Mouse (Mus musculus) bone marrow, adult 2 months (tissue): ENCODE measurements at regions not wholly inside any gene's neighbourhood (a gene's known extent, or its start where the extent isn't known, plus 50 kb on each side); places are given as distances from the start of the nearest gene placed in this dataset.
"Not testable (repeated sequence)": the region's sequence is repeated elsewhere in the genome, so short reads cannot be mapped to it uniquely, and the experiment has no call there.

Experiments
- H3K27ac ChIP-seq: fragments of 200-500 bp; 2 replicates; pipeline ENCODE4 v1.5.1; 2012; ENCODE audit warnings: low read depth, mild to moderate bottlenecking, control low read depth, inconsistent platforms, low read length; ENCODE audit not compliant: control insufficient read depth, poor library complexity, insufficient read depth
- H3K4me1 ChIP-seq: fragments of 200-500 bp; 2 replicates; pipeline ENCODE4 v1.6.1; 2011; ENCODE audit warnings: low read length; ENCODE audit not compliant: control insufficient read depth, insufficient read depth
- H3K4me3 ChIP-seq: fragments of 200-500 bp; replicated peaks from 2 replicates; pipeline ENCODE3; 2011; ENCODE audit warnings: mild to moderate bottlenecking, low read depth, low read length, control low read depth; ENCODE audit not compliant: control insufficient read depth
- CTCF ChIP-seq: fragments of 200-500 bp; IDR thresholded peaks from 2 replicates; pipeline ENCODE4 v1.5.1; 2011; ENCODE audit warnings: low read length, control low read depth; ENCODE audit not compliant: control insufficient read depth, insufficient read depth
- POLR2A ChIP-seq: fragments of 200-500 bp; IDR thresholded peaks from 2 replicates; pipeline ENCODE4 v1.6.1; 2011; ENCODE audit warnings: low read depth, mild to moderate bottlenecking, control low read depth, low read length, borderline replicate concordance; ENCODE audit not compliant: control insufficient read depth
- WGBS: fragments of 180-500 bp; shearing (Covaris S2); methylation state at CpG from one replicate; pipeline ENCODE4 v1.1.7; 2018; 5-methylcytosine and 5-hydroxymethylcytosine counted together

DNA sequence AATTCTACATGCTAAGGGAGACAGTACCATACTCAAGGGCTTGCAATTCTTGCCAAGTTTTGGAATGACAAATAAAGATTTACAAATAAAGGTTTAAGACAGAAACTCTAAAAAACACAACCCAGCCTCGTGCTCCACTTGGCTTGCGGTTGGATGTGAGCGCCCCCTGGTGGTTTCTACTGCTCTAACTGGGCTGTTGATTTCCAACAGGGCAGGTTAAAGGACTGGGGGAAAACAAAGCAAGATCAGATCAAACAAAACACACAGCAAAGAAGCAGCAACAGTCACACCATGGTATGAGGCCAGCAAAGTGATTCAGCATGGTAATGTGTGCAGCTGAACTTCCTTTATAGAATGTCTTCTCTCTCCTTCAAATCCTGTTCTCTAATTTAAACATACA, 339.2 kb downstream of the Adam3 start:
- H3K27ac ChIP-seq, result no peak overlapping the region
- H3K4me1 ChIP-seq, result no peaks in the 10 kb centered on the region
- no peak overlapping the region for H3K4me3 ChIP-seq
- WGBS, result 5% methylated on average over 3 of the region's 3 CpGs
- TF ChIP-seq CTCF (peak; percentile 50; the same call in 1 of the 2 replicates), POLR2A (no peak)

- Histone ChIP-seq H3K4me3 (no peak overlapping the region), H3K27ac (no peak overlapping the region), H3K4me1 (no peaks in the 10 kb centered on the region)
- 76% methylated on average over 8 of the region's 8 CpGs for WGBS
- TF ChIP-seq POLR2A, result no peak
- no peak for TF ChIP-seq CTCF
Observed at GRCm38 (mm10) chr8:24383963-24384435, 341.7 kb downstream of the Adam3 start.

GRCm38 (mm10) chr8:24383130-24383962, 342.3 kb downstream of the Adam3 start:
- Histone ChIP-seq H3K4me3 (no peak overlapping the region), H3K4me1 (no peaks in the 10 kb centered on the region), H3K27ac (no peak overlapping the region)
- TF ChIP-seq CTCF (no peak), POLR2A (no peak)
- WGBS, result 78% methylated on average over 14 of the region's 14 CpGs

- Histone ChIP-seq H3K4me1 (no peaks in the 10 kb centered on the region), H3K4me3 (no peak overlapping the region), H3K27ac (no peak overlapping the region)
- no peak for TF ChIP-seq POLR2A
- TF ChIP-seq CTCF, result no peak
- WGBS, result 71% methylated on average over 3 of the region's 3 CpGs
Observed at GRCm38 (mm10) chr8:24381666-24382253, 343.9 kb downstream of the Adam3 start.

DNA sequence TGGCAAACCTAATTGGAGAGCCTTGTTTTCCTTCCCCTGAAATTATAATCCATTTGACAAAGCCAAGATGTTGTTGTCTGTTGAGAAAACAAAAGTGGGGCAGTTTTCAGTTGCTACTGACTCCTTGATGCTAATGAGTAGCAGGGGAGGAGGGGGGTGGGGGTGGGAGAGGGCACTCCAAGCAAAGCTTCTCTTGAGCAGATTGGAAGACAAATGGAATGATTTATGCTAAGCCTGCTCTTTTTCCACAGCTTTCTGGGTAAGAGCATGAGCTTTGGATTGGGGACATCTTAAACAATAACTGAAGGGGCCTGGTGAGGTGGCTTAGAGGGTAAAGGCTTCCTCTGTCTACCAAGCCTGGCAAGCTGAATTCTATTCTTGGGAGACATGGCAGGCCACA, 347.6 kb downstream of the Adam3 start:
- no peak overlapping the region for H3K27ac ChIP-seq
- TF ChIP-seq POLR2A (no peak), CTCF (no peak)

DNA sequence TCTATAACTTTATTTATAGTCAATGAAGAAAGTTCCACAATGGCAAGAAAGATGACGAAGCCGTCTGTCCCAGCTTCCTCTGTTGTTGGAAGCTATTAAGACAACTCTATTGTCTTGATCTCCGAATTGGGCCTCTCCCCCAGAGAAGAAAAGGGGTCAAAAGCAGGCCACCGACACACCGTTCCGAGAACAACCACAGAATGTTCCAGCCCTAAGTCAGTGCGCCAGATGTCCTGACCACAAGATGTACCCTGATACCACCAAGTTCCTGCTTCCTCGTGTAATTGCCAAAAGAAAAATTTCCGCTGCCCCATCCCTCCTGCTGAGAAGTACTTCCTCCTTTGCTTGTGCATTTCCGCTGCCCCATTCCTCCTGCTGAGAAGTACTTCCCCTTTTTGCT, 348.8 kb downstream of the Adam3 start:
- not testable (repeated sequence) for H3K27ac ChIP-seq, H3K4me1 ChIP-seq, H3K4me3 ChIP-seq
- WGBS, result 80% methylated on average over 10 of the region's 10 CpGs

More for the DNA sequence above, 347.6 kb downstream of the Adam3 start:
- Histone ChIP-seq H3K4me1 (no peaks in the 10 kb centered on the region), H3K4me3 (no peak overlapping the region)

DNA sequence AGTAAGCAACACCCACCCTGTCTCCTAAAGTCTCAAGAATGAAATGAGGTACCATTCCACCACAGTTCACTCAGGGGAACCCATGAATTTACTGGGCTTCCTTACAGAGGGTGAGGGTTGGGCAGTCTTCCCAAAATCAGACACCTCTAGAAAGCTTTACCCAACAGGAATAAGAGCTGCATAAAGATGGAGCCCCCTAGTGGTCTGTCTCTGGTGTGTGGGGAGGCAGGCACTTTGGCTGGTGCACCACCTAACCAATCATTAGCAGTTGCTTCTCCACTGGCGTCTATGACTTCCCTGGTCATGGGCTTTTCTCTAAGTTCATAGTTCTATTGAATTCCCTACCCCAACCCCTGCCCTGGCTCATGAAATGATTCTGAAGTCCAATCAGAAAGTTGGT, 351.1 kb downstream of the Adam3 start:
- no peak overlapping the region for H3K4me3 ChIP-seq
- no peaks in the 10 kb centered on the region for H3K4me1 ChIP-seq
- 73% methylated on average over 1 of the region's 1 CpGs for WGBS
- H3K27ac ChIP-seq, result no peak overlapping the region
- TF ChIP-seq CTCF, result no peak
- no peak for TF ChIP-seq POLR2A

GRCm38 (mm10) chr8:24372068-24372467, 353.6 kb downstream of the Adam3 start:
- WGBS, result 69% methylated on average over 4 of the region's 4 CpGs
- H3K4me3 ChIP-seq, result no peak overlapping the region
- no peak for TF ChIP-seq POLR2A
- TF ChIP-seq CTCF, result no peak
- H3K27ac ChIP-seq, result no peak overlapping the region
- no peaks in the 10 kb centered on the region for H3K4me1 ChIP-seq

DNA sequence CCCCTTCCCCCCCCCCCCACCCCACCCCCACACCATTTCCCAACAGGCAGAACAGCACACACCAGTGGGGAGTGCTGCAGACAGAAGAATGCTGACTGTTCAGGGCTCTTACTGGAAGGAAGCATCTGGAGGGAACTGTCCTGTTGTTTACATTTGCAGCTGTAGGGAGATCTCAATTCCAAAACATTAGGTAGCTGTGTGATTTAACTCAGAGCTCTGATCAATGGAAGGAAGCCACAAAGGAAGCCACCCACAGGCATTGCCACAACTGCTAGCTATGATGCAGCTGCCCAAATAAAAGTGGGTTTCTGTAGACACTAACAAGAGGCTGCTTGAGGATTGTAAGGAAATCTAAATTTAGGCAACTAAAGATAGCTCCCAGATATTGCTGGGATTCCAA, 359.7 kb downstream of the Adam3 start:
- Histone ChIP-seq H3K4me3 (no peak overlapping the region), H3K4me1 (no peaks in the 10 kb centered on the region), H3K27ac (no peak overlapping the region)
- TF ChIP-seq POLR2A (no peak), CTCF (no peak)
